Mouse (Mus musculus) limb, embryonic 14.5 days (tissue): ENCODE data around the gene Vtn. TPM values are rescaled to one million over a fixed set of nuclear protein-coding genes. Genes with fewer than 3 reads are reported as not detected.

ENCODE experiments used
- ATAC-seq: fragments of 200-750 bp; cut with Nextera tagmentation; 2 replicates; pipeline ENCODE4 v1.8.0; 2017; ENCODE audit warnings: low read depth, moderate number of reproducible peaks, moderate TSS enrichment; ENCODE audit not compliant: low FRiP score
- DNase-seq: peaks from one replicate; pipeline ENCODE4 v3.0.0-alpha.2; 2015; ENCODE audit warnings: low spot score
- H3K27ac ChIP-seq: fragments of 300-500 bp; sonication (generic); replicated peaks from 2 replicates; pipeline ENCODE4 v1.5.1; 2014; ENCODE audit warnings: low read depth, mild to moderate bottlenecking, low read length, moderate library complexity, mixed read lengths
- H3K27me3 ChIP-seq: fragments of 300-500 bp; sonication (generic); 2 replicates; pipeline ENCODE4 v1.6.1; 2014; ENCODE audit warnings: low read length, mixed read lengths; ENCODE audit not compliant: control insufficient read depth, insufficient read depth
- H3K36me3 ChIP-seq: fragments of 300-500 bp; sonication (generic); 2 replicates; pipeline ENCODE4 v1.6.1; 2014; ENCODE audit warnings: mild to moderate bottlenecking, low read length, moderate library complexity, mixed read lengths; ENCODE audit not compliant: control insufficient read depth, insufficient read depth
- H3K4me1 ChIP-seq: fragments of 300-500 bp; sonication (generic); 2 replicates; pipeline ENCODE4 v1.6.1; 2014; ENCODE audit warnings: antibody characterized with exemption, low read length, mixed read lengths; ENCODE audit not compliant: control insufficient read depth, insufficient read depth
- H3K4me2 ChIP-seq: fragments of 300-500 bp; sonication (generic); replicated peaks from 2 replicates; pipeline ENCODE4 v1.6.1; 2014; ENCODE audit warnings: low read depth, mild to moderate bottlenecking, low read length, moderate library complexity; ENCODE audit not compliant: severe bottlenecking
- H3K4me3 ChIP-seq: fragments of 300-500 bp; sonication (generic); replicated peaks from 2 replicates; pipeline ENCODE4 v1.5.1; 2014; ENCODE audit warnings: low read length
- H3K9ac ChIP-seq: fragments of 300-500 bp; sonication (generic); 2 replicates; pipeline ENCODE4 v1.6.1; 2014; ENCODE audit warnings: mild to moderate bottlenecking, low read depth, low read length, moderate library complexity; ENCODE audit not compliant: severe bottlenecking
- H3K9me3 ChIP-seq: fragments of 300-500 bp; sonication (generic); 2 replicates; pipeline ENCODE4 v1.6.1; 2016; ENCODE audit warnings: low read length; ENCODE audit not compliant: control insufficient read depth
- POLR2A ChIP-seq: fragments of 200-500 bp; IDR thresholded peaks from 2 replicates; pipeline ENCODE4 v1.8.0; 2012; ENCODE audit warnings: inconsistent platforms, mild to moderate bottlenecking, moderate library complexity, borderline replicate concordance; ENCODE audit not compliant: insufficient read depth, insufficient read length; ENCODE audit errors: extremely low read depth
- WGBS: fragments of 180-500 bp; shearing (Covaris S2); extraction: QIAGEN DNeasy Blood & Tissue Kit; methylation state at CpG from one replicate; pipeline ENCODE4 v1.1.7; 2014; 5-methylcytosine and 5-hydroxymethylcytosine counted together
- polyA plus RNA-seq, 2 experiments: library from polyadenylated mRNA; depleted of rRNA in 1 of 2; stranded (reverse) in 1 of 2; unstranded in 1 of 2; fragments of >200 nt; fragmentation: Nextera tagmentation in 1 of 2; extraction: Ambion mirVana in 1 of 2; gene quantifications; 2 replicates each; pipeline versions ENCODE4 v1.2.1 to v1.2.3; 2012 to 2014

Gene Vtn
- polyA plus RNA-seq, 2 experiments = 0.41 to 1.3 TPM

GRCm38 (mm10) chr11:78544449-78545111 is 45.7 kb downstream of the Vtn start:
- no peaks in the 10 kb centered on the region for H3K9me3 ChIP-seq
- 91% methylated on average over 7 of the region's 7 CpGs for WGBS
- no peak overlapping the region for H3K27ac ChIP-seq
- H3K9ac ChIP-seq = no peak overlapping the region
- no peak overlapping the region for H3K4me3 ChIP-seq
- H3K4me2 ChIP-seq = no peak overlapping the region
- H3K27me3 ChIP-seq = no peaks in the 10 kb centered on the region
- DNase-seq = no peak
- peaks cover 43% of the 10 kb centered on the region for H3K36me3 ChIP-seq
- no peak; the same call in 1 of the 2 replicates for ATAC-seq
- H3K4me1 ChIP-seq = peaks cover 9% of the 10 kb centered on the region
- TF ChIP-seq POLR2A = no peak

GRCm38 (mm10) chr11:78545181-78545580 is 46.3 kb downstream of the Vtn start:
- WGBS = 68% methylated on average over 8 of the region's 8 CpGs
- ATAC-seq (no peak), DNase-seq (no peak)
- Histone ChIP-seq H3K27ac (no peak overlapping the region), H3K27me3 (no peaks in the 10 kb centered on the region), H3K9me3 (no peaks in the 10 kb centered on the region), H3K4me3 (no peak overlapping the region), H3K4me2 (no peak overlapping the region), H3K9ac (no peak overlapping the region), H3K36me3 (peaks cover 37% of the 10 kb centered on the region), H3K4me1 (peaks cover 12% of the 10 kb centered on the region)
- TF ChIP-seq POLR2A = no peak

GRCm38 (mm10) chr11:78547718-78548460 is 49.0 kb downstream of the Vtn start:
- no peak for TF ChIP-seq POLR2A
- Histone ChIP-seq H3K36me3 (peaks cover 21% of the 10 kb centered on the region), H3K9me3 (no peaks in the 10 kb centered on the region), H3K4me2 (no peak overlapping the region), H3K27ac (no peak overlapping the region), H3K4me1 (peaks cover 15% of the 10 kb centered on the region), H3K9ac (no peak overlapping the region), H3K27me3 (no peaks in the 10 kb centered on the region), H3K4me3 (no peak overlapping the region)
- no peak for DNase-seq
- no peak for ATAC-seq
- 80% methylated on average over 2 of the region's 2 CpGs for WGBS

- Histone ChIP-seq H3K4me3 (peak overlapping the region; percentile 68), H3K9ac (peak overlapping the region; percentile 73), H3K4me1 (peaks cover 15% of the 10 kb centered on the region), H3K36me3 (peaks cover 8% of the 10 kb centered on the region; the same call in 1 of the 2 replicates), H3K4me2 (peak overlapping the region; percentile 79), H3K27me3 (no peaks in the 10 kb centered on the region), H3K27ac (no peak overlapping the region), H3K9me3 (no peaks in the 10 kb centered on the region)
- no peak for TF ChIP-seq POLR2A
- 7% methylated on average over 5 of the region's 5 CpGs for WGBS
- no peak for ATAC-seq
- no peak for DNase-seq
These were observed 50.6 kb downstream of the Vtn start for GRCm38 (mm10) chr11:78549491-78549987.

GRCm38 (mm10) chr11:78550168-78551058 is 51.5 kb downstream of the Vtn start, which contains the start of gene Tmem97:
Gene Tmem97, minus strand, starts transcription at chr11:78550777.
- H3K9ac ChIP-seq = peak within 1 kb of the TSS; percentile 73
- peaks cover 5% of the 10 kb centered on the region; the same call in 1 of the 2 replicates for H3K36me3 ChIP-seq
- peak within 1 kb of the TSS; percentile 68 for H3K4me3 ChIP-seq
- peak within 1 kb of the TSS; percentile 79 for H3K4me2 ChIP-seq
- peak within 1 kb of the TSS; percentile 79 for H3K27ac ChIP-seq
- H3K4me1 ChIP-seq = peaks cover 15% of the 10 kb centered on the region
- WGBS = under 1% methylated on average over 60 of the region's 60 CpGs
- no peaks in the 10 kb centered on the region for H3K9me3 ChIP-seq
- ATAC-seq (peak; percentile 100), DNase-seq (peak; percentile 99)
- TF ChIP-seq POLR2A = peak; percentile 75; the same call in 1 of the 2 replicates
- no peaks in the 10 kb centered on the region for H3K27me3 ChIP-seq
